Mouse (Mus musculus): ENCODE data around the gene Olfr599. TPM values are rescaled to one million over a fixed set of nuclear protein-coding genes. Genes with fewer than 3 reads are reported as not detected.
"Not testable (repeated sequence)": the region's sequence is repeated elsewhere in the genome, so short reads cannot be mapped to it uniquely, and the experiment has no call there.

Olfr599 gene
- polyA plus RNA-seq (2015; fragmentation: Nextera tagmentation; extraction: Ambion mirVana) = not detected in 2 replicates

DNA sequence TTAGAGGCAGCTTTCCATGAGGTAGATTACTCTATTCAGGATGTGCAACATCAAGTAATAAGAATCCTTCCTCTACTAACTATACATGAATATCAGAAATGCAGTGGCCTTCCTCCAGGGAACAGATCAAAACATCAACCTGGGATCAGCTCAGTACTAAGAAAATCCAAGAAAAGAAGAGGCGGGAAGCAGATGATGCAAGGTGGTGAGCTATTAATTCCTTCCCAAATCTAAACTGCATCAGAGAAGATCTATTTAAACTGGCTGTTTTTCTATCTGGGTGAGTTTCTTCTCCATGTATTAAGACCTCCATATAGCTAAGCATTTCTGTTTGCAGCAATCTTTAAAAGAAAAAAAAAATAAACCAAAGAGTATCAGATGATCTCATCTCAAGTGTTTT is at the start of gene Olfr599:
TSS of gene Olfr599 (plus strand) at position 301 of the 400 bp plus-strand sequence.
- Histone ChIP-seq H3K4me1 (ENCODE audit: control insufficient read depth, insufficient read depth, low read length) (no peaks in the 10 kb centered on the region), H3K27me3 (ENCODE audit: control insufficient read depth, insufficient read depth, low read length) (no peaks in the 10 kb centered on the region), H3K36me3 (ENCODE audit: control insufficient read depth, insufficient read depth) (no peaks in the 10 kb centered on the region), H3K9me3 (replicated peaks; ENCODE audit: control insufficient read depth, low read length) (no peaks in the 10 kb centered on the region), H3K27ac (ENCODE audit: low read length) (no peak within 1 kb of the TSS), H3K4me2 (ENCODE audit: low read depth, low read length) (no peak within 1 kb of the TSS), H3K9ac (ENCODE audit: low read length) (no peak within 1 kb of the TSS), H3K4me3 (ENCODE audit: low read length) (no peak within 1 kb of the TSS)
- ATAC-seq (replicated peaks; ENCODE audit: extremely low read depth, insufficient read depth, low FRiP score) = no peak
- 90% methylated on average over 1 of the region's 1 CpGs for WGBS

DNA sequence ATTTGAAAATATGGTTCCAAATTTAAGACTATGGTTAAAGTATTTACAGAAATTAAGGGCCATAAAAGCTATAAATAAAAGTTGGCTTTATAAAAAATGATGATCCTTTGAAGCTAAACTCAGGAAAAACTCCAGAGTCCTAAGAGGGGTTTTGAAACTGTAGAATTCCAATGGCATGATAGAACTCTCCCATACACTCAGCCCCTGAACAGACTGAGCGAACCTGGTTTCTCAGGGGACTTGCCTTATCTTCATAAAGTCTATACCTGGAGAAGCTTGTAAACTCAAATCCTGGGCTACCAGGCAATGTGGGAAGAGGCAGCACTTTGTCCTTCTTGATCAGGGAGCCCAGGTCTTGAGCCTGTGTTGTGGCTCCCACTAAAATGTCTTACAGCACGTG is 30.4 kb upstream of the Olfr599 start, which contains the start of gene Olfr596:
TSS of gene Olfr596 (plus strand) at position 301 of the 400 bp plus-strand sequence.
- not testable (repeated sequence) for H3K4me1 ChIP-seq (ENCODE audit: control insufficient read depth, insufficient read depth, low read length); H3K27ac ChIP-seq (ENCODE audit: low read length); H3K36me3 ChIP-seq (ENCODE audit: control insufficient read depth, insufficient read depth); ATAC-seq (replicated peaks; ENCODE audit: extremely low read depth, insufficient read depth, low FRiP score); H3K4me2 ChIP-seq (ENCODE audit: low read depth, low read length); H3K9me3 ChIP-seq (replicated peaks; ENCODE audit: control insufficient read depth, low read length); H3K9ac ChIP-seq (ENCODE audit: low read length); H3K4me3 ChIP-seq (ENCODE audit: low read length); H3K27me3 ChIP-seq (ENCODE audit: control insufficient read depth, insufficient read depth, low read length)
- 73% methylated on average over 2 of the region's 2 CpGs for WGBS

DNA sequence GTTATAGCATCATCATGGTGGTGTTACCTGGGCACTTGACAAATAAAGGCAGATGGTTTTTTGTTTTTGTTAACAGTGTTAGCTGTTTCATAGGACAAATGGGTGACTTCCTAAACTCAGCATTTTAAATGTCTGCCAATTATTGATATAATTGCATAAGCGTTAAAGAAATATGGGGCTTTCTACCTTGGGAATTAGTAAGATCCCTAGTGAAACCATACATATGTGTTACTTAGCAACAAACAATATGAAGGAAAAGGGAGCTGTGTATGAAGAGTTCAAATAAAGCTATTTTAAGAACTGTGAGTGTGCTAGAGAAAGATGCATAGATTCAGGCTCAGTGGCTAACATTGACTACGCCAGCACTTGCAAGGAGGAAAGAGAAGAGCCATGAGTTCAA is 19.7 kb upstream of the Olfr599 start, which contains the start of gene Olfr597:
TSS of gene Olfr597 (plus strand) at position 301 of the 400 bp plus-strand sequence.
- not testable (repeated sequence) for ATAC-seq (replicated peaks; ENCODE audit: extremely low read depth, insufficient read depth, low FRiP score); H3K27me3 ChIP-seq (ENCODE audit: control insufficient read depth, insufficient read depth, low read length); H3K9me3 ChIP-seq (replicated peaks; ENCODE audit: control insufficient read depth, low read length); H3K4me3 ChIP-seq (ENCODE audit: low read length); H3K4me1 ChIP-seq (ENCODE audit: control insufficient read depth, insufficient read depth, low read length); H3K9ac ChIP-seq (ENCODE audit: low read length); H3K36me3 ChIP-seq (ENCODE audit: control insufficient read depth, insufficient read depth); H3K27ac ChIP-seq (ENCODE audit: low read length); H3K4me2 ChIP-seq (ENCODE audit: low read depth, low read length)
- WGBS = 81% methylated on average over 2 of the region's 2 CpGs

DNA sequence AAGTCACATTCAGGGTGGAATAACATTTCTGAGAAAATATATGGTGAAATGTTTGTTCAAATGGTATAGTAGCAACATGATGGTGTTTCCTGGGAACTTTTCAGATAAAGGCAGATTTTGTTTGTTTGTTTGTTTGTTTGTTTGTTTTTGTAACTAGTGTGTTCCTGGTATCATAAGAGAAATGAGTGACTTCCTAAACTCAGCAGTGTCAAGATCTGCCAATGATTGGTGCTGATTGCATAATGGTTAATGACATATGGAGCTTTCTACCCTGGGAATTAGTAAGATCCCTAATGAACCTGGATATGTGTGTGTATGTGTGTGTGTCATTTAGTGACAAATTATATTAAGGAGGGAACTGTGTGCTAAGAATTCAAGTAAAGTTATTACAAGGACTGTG is 12.4 kb upstream of the Olfr599 start, which contains the start of gene Olfr598:
TSS of gene Olfr598 (plus strand) at position 301 of the 400 bp plus-strand sequence.
- Histone ChIP-seq H3K27me3 (ENCODE audit: control insufficient read depth, insufficient read depth, low read length) (no peaks in the 10 kb centered on the region), H3K4me3 (ENCODE audit: low read length) (no peak within 1 kb of the TSS), H3K27ac (ENCODE audit: low read length) (no peak within 1 kb of the TSS), H3K9me3 (replicated peaks; ENCODE audit: control insufficient read depth, low read length) (no peaks in the 10 kb centered on the region), H3K9ac (ENCODE audit: low read length) (no peak within 1 kb of the TSS), H3K36me3 (ENCODE audit: control insufficient read depth, insufficient read depth) (no peaks in the 10 kb centered on the region), H3K4me2 (ENCODE audit: low read depth, low read length) (no peak within 1 kb of the TSS), H3K4me1 (ENCODE audit: control insufficient read depth, insufficient read depth, low read length) (no peaks in the 10 kb centered on the region)
- ATAC-seq (replicated peaks; ENCODE audit: extremely low read depth, insufficient read depth, low FRiP score) = no peak

DNA sequence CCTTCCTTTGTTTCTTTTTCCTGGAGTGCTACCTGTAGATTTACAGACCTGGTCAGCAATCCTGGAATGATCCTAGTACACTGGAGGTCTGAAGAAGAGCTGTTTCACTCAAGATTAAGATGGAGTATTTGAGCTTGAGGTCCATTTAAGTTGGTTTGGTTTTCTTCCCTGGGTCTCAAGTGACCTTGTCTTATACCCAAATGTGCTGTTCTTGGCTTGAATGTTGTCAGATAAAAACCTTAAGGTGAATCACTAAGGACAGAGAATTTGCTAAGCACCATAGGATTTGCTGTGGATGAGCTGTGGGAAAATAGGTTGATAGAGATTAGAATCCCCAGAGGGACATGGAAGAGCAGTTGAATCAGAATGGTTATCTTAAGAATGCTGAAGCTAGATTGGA is 13.9 kb downstream of the Olfr599 start, which contains the start of gene Olfr600:
TSS of gene Olfr600 (minus strand) at position 101 of the 400 bp plus-strand sequence.
- no peak for ATAC-seq (replicated peaks; ENCODE audit: extremely low read depth, insufficient read depth, low FRiP score)
- Histone ChIP-seq H3K4me3 (ENCODE audit: low read length) (no peak within 1 kb of the TSS), H3K4me2 (ENCODE audit: low read depth, low read length) (no peak within 1 kb of the TSS), H3K27ac (ENCODE audit: low read length) (no peak within 1 kb of the TSS), H3K4me1 (ENCODE audit: control insufficient read depth, insufficient read depth, low read length) (no peaks in the 10 kb centered on the region), H3K36me3 (ENCODE audit: control insufficient read depth, insufficient read depth) (no peaks in the 10 kb centered on the region), H3K9ac (ENCODE audit: low read length) (no peak within 1 kb of the TSS), H3K27me3 (ENCODE audit: control insufficient read depth, insufficient read depth, low read length) (no peaks in the 10 kb centered on the region), H3K9me3 (replicated peaks; ENCODE audit: control insufficient read depth, low read length) (no peaks in the 10 kb centered on the region)

DNA sequence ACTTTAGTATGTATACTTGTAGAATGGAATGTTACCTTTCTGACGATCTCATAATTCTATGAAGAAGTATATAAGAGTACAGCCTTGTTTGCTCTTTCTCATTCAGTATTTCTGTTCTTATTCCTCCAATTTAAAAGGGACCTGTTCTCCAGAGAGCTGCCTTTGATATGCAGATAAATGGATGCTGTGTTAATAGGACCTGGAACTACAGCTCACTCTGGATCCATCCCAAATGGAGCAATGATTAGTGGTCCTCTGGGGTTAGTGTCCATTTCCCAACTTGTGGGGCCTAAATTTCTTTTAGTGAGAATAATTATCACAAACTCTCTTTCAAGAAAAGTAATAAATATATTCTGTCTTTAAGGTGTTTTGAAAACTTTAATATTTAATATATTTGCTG is 26.8 kb downstream of the Olfr599 start, which contains the start of gene Olfr601:
TSS of gene Olfr601 (minus strand) at position 101 of the 400 bp plus-strand sequence.
- Histone ChIP-seq H3K9ac (ENCODE audit: low read length) (no peak within 1 kb of the TSS), H3K36me3 (ENCODE audit: control insufficient read depth, insufficient read depth) (no peaks in the 10 kb centered on the region), H3K4me2 (ENCODE audit: low read depth, low read length) (no peak within 1 kb of the TSS), H3K27ac (ENCODE audit: low read length) (no peak within 1 kb of the TSS), H3K4me1 (ENCODE audit: control insufficient read depth, insufficient read depth, low read length) (no peaks in the 10 kb centered on the region), H3K4me3 (ENCODE audit: low read length) (no peak within 1 kb of the TSS), H3K27me3 (ENCODE audit: control insufficient read depth, insufficient read depth, low read length) (no peaks in the 10 kb centered on the region), H3K9me3 (replicated peaks; ENCODE audit: control insufficient read depth, low read length) (no peaks in the 10 kb centered on the region)
- WGBS = 91% methylated on average over 1 of the region's 1 CpGs
- no peak for ATAC-seq (replicated peaks; ENCODE audit: extremely low read depth, insufficient read depth, low FRiP score)

DNA sequence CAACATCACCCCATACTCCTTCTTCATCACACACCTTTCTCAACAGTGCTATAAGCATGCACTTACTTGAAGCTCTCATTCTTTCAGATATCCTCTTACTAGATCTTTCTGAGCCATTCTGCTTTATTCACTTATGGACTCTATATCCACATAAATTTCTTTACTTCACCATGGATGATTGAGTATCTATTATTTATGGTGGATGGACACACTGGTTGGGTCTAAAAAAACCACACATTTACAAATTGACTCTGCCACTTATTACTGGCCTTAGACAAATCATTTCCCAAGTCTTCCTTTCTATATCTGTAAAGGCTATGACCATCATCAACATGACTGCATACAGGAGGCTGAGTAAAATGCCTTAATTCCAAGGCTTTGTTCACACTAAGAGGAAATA is 50.4 kb downstream of the Olfr599 start, which contains the start of gene Olfr603:
TSS of gene Olfr603 (minus strand) at position 101 of the 400 bp plus-strand sequence.
- H3K4me1 ChIP-seq (ENCODE audit: control insufficient read depth, insufficient read depth, low read length) = no peaks in the 10 kb centered on the region
- no peak within 1 kb of the TSS for H3K4me3 ChIP-seq (ENCODE audit: low read length)
- H3K27ac ChIP-seq (ENCODE audit: low read length) = no peak within 1 kb of the TSS
- H3K36me3 ChIP-seq (ENCODE audit: control insufficient read depth, insufficient read depth) = no peaks in the 10 kb centered on the region
- H3K9ac ChIP-seq (ENCODE audit: low read length) = no peak within 1 kb of the TSS
- no peaks in the 10 kb centered on the region for H3K27me3 ChIP-seq (ENCODE audit: control insufficient read depth, insufficient read depth, low read length)
- H3K4me2 ChIP-seq (ENCODE audit: low read depth, low read length) = no peak within 1 kb of the TSS
- ATAC-seq (replicated peaks; ENCODE audit: extremely low read depth, insufficient read depth, low FRiP score) = no peak
- no peaks in the 10 kb centered on the region for H3K9me3 ChIP-seq (replicated peaks; ENCODE audit: control insufficient read depth, low read length)

Other genes with a start within 250 kb of the Olfr599 start
- gene Olfr585, start 238.2 kb upstream of the Olfr599 start, polyA plus RNA-seq (2015; fragmentation: Nextera tagmentation; extraction: Ambion mirVana) = not detected in 2 replicates
- gene Olfr586, start 210.3 kb upstream of the Olfr599 start, polyA plus RNA-seq (2015; fragmentation: Nextera tagmentation; extraction: Ambion mirVana) = not detected in 2 replicates
- not detected in 2 replicates for gene Olfr588-ps1, start 195.0 kb upstream of the Olfr599 start, polyA plus RNA-seq (2015; fragmentation: Nextera tagmentation; extraction: Ambion mirVana)
- gene Olfr589, start 179.6 kb upstream of the Olfr599 start, polyA plus RNA-seq (2015; fragmentation: Nextera tagmentation; extraction: Ambion mirVana) = not detected in 2 replicates
- not detected in 2 replicates for gene Olfr591, start 157.6 kb upstream of the Olfr599 start, polyA plus RNA-seq (2015; fragmentation: Nextera tagmentation; extraction: Ambion mirVana)
- gene Olfr592, start 151.1 kb upstream of the Olfr599 start, polyA plus RNA-seq (2015; fragmentation: Nextera tagmentation; extraction: Ambion mirVana) = not detected in 2 replicates
- gene Olfr593, start 124.1 kb upstream of the Olfr599 start, polyA plus RNA-seq (2015; fragmentation: Nextera tagmentation; extraction: Ambion mirVana) = not detected in 2 replicates
- not detected in 2 replicates for gene Olfr594, start 118.9 kb upstream of the Olfr599 start, polyA plus RNA-seq (2015; fragmentation: Nextera tagmentation; extraction: Ambion mirVana)
- not detected in 2 replicates for gene Usp17ld, start 83.4 kb upstream of the Olfr599 start, polyA plus RNA-seq (2015; fragmentation: Nextera tagmentation; extraction: Ambion mirVana)
- not detected in 2 replicates for gene Olfr596, start 30.3 kb upstream of the Olfr599 start, polyA plus RNA-seq (2015; fragmentation: Nextera tagmentation; extraction: Ambion mirVana)
- gene Olfr597, start 19.6 kb upstream of the Olfr599 start, polyA plus RNA-seq (2015; fragmentation: Nextera tagmentation; extraction: Ambion mirVana) = not detected in 2 replicates
- gene Olfr598, start 12.3 kb upstream of the Olfr599 start, polyA plus RNA-seq (2015; fragmentation: Nextera tagmentation; extraction: Ambion mirVana) = not detected in 2 replicates
- not detected in 2 replicates for gene Olfr600, start 13.8 kb downstream of the Olfr599 start, polyA plus RNA-seq (2015; fragmentation: Nextera tagmentation; extraction: Ambion mirVana)
- not detected in 2 replicates for gene Olfr601, start 26.7 kb downstream of the Olfr599 start, polyA plus RNA-seq (2015; fragmentation: Nextera tagmentation; extraction: Ambion mirVana)
- gene Olfr603, start 50.3 kb downstream of the Olfr599 start, polyA plus RNA-seq (2015; fragmentation: Nextera tagmentation; extraction: Ambion mirVana) = not detected in 2 replicates
- not detected in 2 replicates for gene Usp17lc, start 79.2 kb downstream of the Olfr599 start, polyA plus RNA-seq (2015; fragmentation: Nextera tagmentation; extraction: Ambion mirVana)
- gene Olfr605, start 109.5 kb downstream of the Olfr599 start, polyA plus RNA-seq (2015; fragmentation: Nextera tagmentation; extraction: Ambion mirVana) = not detected in 2 replicates
- gene Olfr606, start 113.1 kb downstream of the Olfr599 start, polyA plus RNA-seq (2015; fragmentation: Nextera tagmentation; extraction: Ambion mirVana) = not detected in 2 replicates
- gene Olfr607, start 128.2 kb downstream of the Olfr599 start, polyA plus RNA-seq (2015; fragmentation: Nextera tagmentation; extraction: Ambion mirVana) = 0.32 and 0.55 TPM in 2 replicates
- 0.91 and 1.2 TPM in 2 replicates for gene Olfr608, start 134.0 kb downstream of the Olfr599 start, polyA plus RNA-seq (2015; fragmentation: Nextera tagmentation; extraction: Ambion mirVana)
- not detected in 2 replicates for gene Olfr609, start 162.1 kb downstream of the Olfr599 start, polyA plus RNA-seq (2015; fragmentation: Nextera tagmentation; extraction: Ambion mirVana)
- not detected in 2 replicates for gene Olfr610, start 176.2 kb downstream of the Olfr599 start, polyA plus RNA-seq (2015; fragmentation: Nextera tagmentation; extraction: Ambion mirVana)
- gene Olfr611, start 184.9 kb downstream of the Olfr599 start, polyA plus RNA-seq (2015; fragmentation: Nextera tagmentation; extraction: Ambion mirVana) = not detected in 2 replicates
- not detected in 2 replicates for gene Olfr612, start 206.8 kb downstream of the Olfr599 start, polyA plus RNA-seq (2015; fragmentation: Nextera tagmentation; extraction: Ambion mirVana)
- gene Olfr613, start 212.2 kb downstream of the Olfr599 start, polyA plus RNA-seq (2015; fragmentation: Nextera tagmentation; extraction: Ambion mirVana) = not detected in 2 replicates
- not detected in 2 replicates for gene Olfr615, start 220.2 kb downstream of the Olfr599 start, polyA plus RNA-seq (2015; fragmentation: Nextera tagmentation; extraction: Ambion mirVana)
- gene Olfr616, start 233.2 kb downstream of the Olfr599 start, polyA plus RNA-seq (2015; fragmentation: Nextera tagmentation; extraction: Ambion mirVana) = not detected in 2 replicates
- gene Olfr617, start 237.1 kb downstream of the Olfr599 start, polyA plus RNA-seq (2015; fragmentation: Nextera tagmentation; extraction: Ambion mirVana) = not detected in 2 replicates

Measured in heart, embryonic 16.5 days (tissue).